Mouse (Mus musculus) bone marrow macrophage, adult 2 months (primary cell): ENCODE measurements around the gene Nectin3.

Experiments used
- CTCF ChIP-seq: IDR thresholded peaks from 2 replicates; pipeline ENCODE4 v1.5.1; 2012; ENCODE audit warnings: low read depth, mild to moderate bottlenecking, low read length, moderate library complexity
- POLR2A ChIP-seq: IDR thresholded peaks from 2 replicates; pipeline ENCODE4 v1.6.1; 2012; ENCODE audit warnings: mild to moderate bottlenecking, low read depth, low read length, borderline replicate concordance

- TF ChIP-seq POLR2A, result no peak
- TF ChIP-seq CTCF, result no peak
Observed at GRCm38 (mm10) chr16:46497686-46498420, 472 bp downstream of the Nectin3 start.
